Mouse (Mus musculus) cortical plate, adult 2 months (tissue): ENCODE results near the gene Ctcf.

Experiments used
- CTCF ChIP-seq: fragments of 200-500 bp; IDR thresholded peaks from 2 replicates; pipeline ENCODE4 v1.5.1; 2011; ENCODE audit warnings: mild to moderate bottlenecking, control low read depth, low read length; ENCODE audit not compliant: insufficient read depth; ENCODE audit errors: extremely low read depth
- POLR2A ChIP-seq: fragments of 200-500 bp; IDR thresholded peaks from 2 replicates; pipeline ENCODE4 v1.6.1; 2011; ENCODE audit warnings: mild to moderate bottlenecking, low read length, control low read depth; ENCODE audit not compliant: insufficient read depth; ENCODE audit errors: extremely low read depth

GRCm38 (mm10) chr8:105592431-105592830 is 43.9 kb upstream of the Ctcf start:
- TF ChIP-seq CTCF (no peak), POLR2A (no peak)
